Mouse (Mus musculus): ENCODE measurements around the gene Ddah2. TPM values are rescaled to one million over a fixed set of nuclear protein-coding genes. Genes with fewer than 3 reads are reported as not detected.
A peak's percentile ranks its signal among the peaks of the same experiment; 100 is the strongest.

Ddah2 gene
- total and polyA plus RNA-seq, 2 experiments from 2014 or later, result 204 to 210 TPM

DNA sequence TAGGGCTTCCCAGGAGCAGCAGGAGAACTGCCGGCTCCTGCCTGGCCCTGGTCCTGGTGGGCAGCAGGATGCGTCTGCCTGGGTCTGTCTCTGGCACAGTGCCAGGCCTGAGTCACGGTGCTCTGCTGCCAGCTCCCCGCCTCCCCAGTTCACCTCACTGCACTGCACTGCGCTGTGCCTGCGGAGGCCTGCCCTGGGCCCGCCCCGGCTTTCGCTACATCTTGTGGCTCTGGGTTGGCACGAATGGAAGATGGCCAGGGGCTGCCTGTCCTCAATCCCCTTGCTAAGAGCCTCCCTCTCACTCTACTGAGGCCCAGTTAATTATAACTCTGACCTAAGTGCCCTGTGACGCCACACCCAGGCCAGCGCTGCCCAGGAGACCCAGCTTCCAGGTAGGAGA lies 42.5 kb upstream of the Ddah2 start, which contains the start of gene Vwa7:
Gene Vwa7, plus strand, starts transcription at position 204 of the 400 bp plus-strand sequence.
- Histone ChIP-seq H3K9ac (replicated peaks; ENCODE audit: low read length, poor library complexity, severe bottlenecking) (no peak within 1 kb of the TSS), H3K4me3 (ENCODE audit: low read depth, low read length) (no peak within 1 kb of the TSS), H3K27me3 (ENCODE audit: insufficient read depth, low read length) (no peaks in the 10 kb centered on the region), H3K27ac (ENCODE audit: low read depth, low read length) (no peak within 1 kb of the TSS), H3K36me3 (ENCODE audit: insufficient read depth, low read length) (peaks cover 50% of the 10 kb centered on the region), H3K4me1 (ENCODE audit: insufficient read depth, low read length) (no peaks in the 10 kb centered on the region), H3K9me3 (ENCODE audit: low read length) (no peaks in the 10 kb centered on the region), H3K4me2 (ENCODE audit: low read depth, low read length, poor library complexity, severe bottlenecking) (no peak within 1 kb of the TSS)
- ATAC-seq (ENCODE audit: low FRiP score) (peak; percentile 25; the same call in 1 of the 2 replicates), DNase-seq (ENCODE audit: low spot score) (peak; percentile 72)
- WGBS, result 50% methylated on average over 12 of the region's 12 CpGs
- TF ChIP-seq CTCF (IDR thresholded peaks at IDR 0.05), result no peak

GRCm38 (mm10) chr17:35016791-35017705 lies 41.8 kb upstream of the Ddah2 start:
- H3K4me3 ChIP-seq (ENCODE audit: low read depth, low read length), result no peak overlapping the region
- no peak for DNase-seq (ENCODE audit: low spot score)
- no peaks in the 10 kb centered on the region for H3K9me3 ChIP-seq (ENCODE audit: low read length)
- WGBS, result 82% methylated on average over 10 of the region's 10 CpGs
- no peak overlapping the region for H3K27ac ChIP-seq (ENCODE audit: low read depth, low read length)
- H3K36me3 ChIP-seq (ENCODE audit: insufficient read depth, low read length), result peaks cover 43% of the 10 kb centered on the region
- no peaks in the 10 kb centered on the region for H3K4me1 ChIP-seq (ENCODE audit: insufficient read depth, low read length)
- no peak overlapping the region for H3K9ac ChIP-seq (replicated peaks; ENCODE audit: low read length, poor library complexity, severe bottlenecking)
- ATAC-seq (ENCODE audit: low FRiP score), result no peak
- no peak for TF ChIP-seq CTCF (IDR thresholded peaks at IDR 0.05)
- no peak overlapping the region for H3K4me2 ChIP-seq (ENCODE audit: low read depth, low read length, poor library complexity, severe bottlenecking)
- no peaks in the 10 kb centered on the region for H3K27me3 ChIP-seq (ENCODE audit: insufficient read depth, low read length)

DNA sequence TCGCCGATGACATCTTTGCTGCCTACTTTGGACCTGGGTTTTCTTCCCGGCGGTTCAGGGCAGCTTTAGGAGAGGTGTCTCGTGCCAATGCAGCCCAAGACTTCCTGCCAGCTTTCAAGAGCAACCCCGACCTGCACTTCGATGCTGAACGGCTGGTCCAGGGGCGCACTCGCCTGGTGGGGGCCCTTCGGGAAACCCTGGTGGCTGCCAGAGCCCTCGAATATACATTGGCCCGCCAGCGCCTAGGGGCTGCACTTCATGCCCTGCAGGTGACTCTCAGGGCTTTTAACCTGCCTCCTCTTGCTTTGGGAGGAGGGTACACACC lies 41.2 kb upstream of the Ddah2 start:
- no peak overlapping the region for H3K27ac ChIP-seq (ENCODE audit: low read depth, low read length)
- DNase-seq (ENCODE audit: low spot score), result no peak
- no peak for ATAC-seq (ENCODE audit: low FRiP score)
- H3K36me3 ChIP-seq (ENCODE audit: insufficient read depth, low read length), result peaks cover 37% of the 10 kb centered on the region
- H3K27me3 ChIP-seq (ENCODE audit: insufficient read depth, low read length), result no peaks in the 10 kb centered on the region
- no peak overlapping the region for H3K4me3 ChIP-seq (ENCODE audit: low read depth, low read length)
- WGBS, result 72% methylated on average over 14 of the region's 14 CpGs
- TF ChIP-seq CTCF (IDR thresholded peaks at IDR 0.05), result no peak
- H3K9ac ChIP-seq (replicated peaks; ENCODE audit: low read length, poor library complexity, severe bottlenecking), result no peak overlapping the region
- no peaks in the 10 kb centered on the region for H3K4me1 ChIP-seq (ENCODE audit: insufficient read depth, low read length)
- H3K4me2 ChIP-seq (ENCODE audit: low read depth, low read length, poor library complexity, severe bottlenecking), result no peak overlapping the region
- no peaks in the 10 kb centered on the region for H3K9me3 ChIP-seq (ENCODE audit: low read length)

- no peak for ATAC-seq (ENCODE audit: low FRiP score)
- TF ChIP-seq CTCF (IDR thresholded peaks at IDR 0.05), result no peak
Measured at GRCm38 (mm10) chr17:35018171-35018570, 40.7 kb upstream of the Ddah2 start.

DNA sequence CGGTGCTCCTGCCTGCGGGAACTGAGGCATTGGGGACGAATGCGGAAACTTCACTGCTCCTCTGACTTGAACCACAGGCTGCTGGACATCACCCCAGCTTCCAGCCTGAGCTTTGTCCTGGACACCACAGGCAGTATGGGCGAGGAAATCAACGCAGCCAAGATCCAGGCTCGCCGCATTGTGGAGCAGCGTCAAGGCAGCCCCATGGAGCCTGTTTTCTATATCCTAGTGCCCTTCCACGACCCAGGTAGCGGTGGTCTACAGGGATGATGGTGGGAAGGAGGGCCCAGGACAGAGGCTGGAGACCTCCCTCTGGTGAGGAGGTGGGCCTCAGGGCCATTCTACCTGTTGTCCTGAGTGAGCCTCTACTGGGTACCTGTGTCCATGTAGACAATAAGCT lies 38.9 kb upstream of the Ddah2 start:
- Histone ChIP-seq H3K4me1 (ENCODE audit: insufficient read depth, low read length) (no peaks in the 10 kb centered on the region), H3K4me3 (ENCODE audit: low read depth, low read length) (no peak overlapping the region), H3K9ac (replicated peaks; ENCODE audit: low read length, poor library complexity, severe bottlenecking) (no peak overlapping the region), H3K27me3 (ENCODE audit: insufficient read depth, low read length) (no peaks in the 10 kb centered on the region), H3K36me3 (ENCODE audit: insufficient read depth, low read length) (peaks cover 16% of the 10 kb centered on the region), H3K4me2 (ENCODE audit: low read depth, low read length, poor library complexity, severe bottlenecking) (no peak overlapping the region), H3K9me3 (ENCODE audit: low read length) (no peaks in the 10 kb centered on the region), H3K27ac (ENCODE audit: low read depth, low read length) (no peak overlapping the region)
- ATAC-seq (ENCODE audit: low FRiP score) (no peak), DNase-seq (ENCODE audit: low spot score) (no peak)
- 78% methylated on average over 11 of the region's 11 CpGs for WGBS
- TF ChIP-seq CTCF (IDR thresholded peaks at IDR 0.05), result no peak

More at GRCm38 (mm10) chr17:35018171-35018570, 40.7 kb upstream of the Ddah2 start:
- Histone ChIP-seq H3K27me3 (ENCODE audit: insufficient read depth, low read length) (no peaks in the 10 kb centered on the region), H3K9ac (replicated peaks; ENCODE audit: low read length, poor library complexity, severe bottlenecking) (no peak overlapping the region), H3K9me3 (ENCODE audit: low read length) (no peaks in the 10 kb centered on the region), H3K4me3 (ENCODE audit: low read depth, low read length) (no peak overlapping the region), H3K27ac (ENCODE audit: low read depth, low read length) (no peak overlapping the region), H3K4me1 (ENCODE audit: insufficient read depth, low read length) (no peaks in the 10 kb centered on the region), H3K36me3 (ENCODE audit: insufficient read depth, low read length) (peaks cover 32% of the 10 kb centered on the region), H3K4me2 (ENCODE audit: low read depth, low read length, poor library complexity, severe bottlenecking) (no peak overlapping the region)
- DNase-seq (ENCODE audit: low spot score), result no peak
- WGBS, result 86% methylated on average over 3 of the region's 3 CpGs

DNA sequence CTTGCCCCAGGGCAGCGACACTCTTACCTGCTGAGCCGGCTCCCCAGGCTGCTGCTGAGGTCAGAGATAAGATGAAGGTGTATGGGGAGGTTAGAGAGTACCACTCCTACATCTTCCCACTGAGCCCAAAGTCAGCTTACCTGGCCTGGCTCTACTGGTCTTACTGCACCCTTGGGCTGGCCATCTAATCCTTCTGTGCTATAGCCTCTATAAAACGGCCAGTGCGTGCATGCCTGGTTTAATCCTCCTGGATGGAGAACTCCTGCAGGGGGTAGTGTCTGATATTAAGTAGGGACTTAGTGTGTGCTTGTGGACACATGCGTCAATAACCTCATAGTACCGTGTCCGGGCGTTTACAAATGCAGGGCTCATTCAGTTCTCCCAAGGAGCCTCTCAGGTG lies 38.3 kb upstream of the Ddah2 start:
- Histone ChIP-seq H3K27me3 (ENCODE audit: insufficient read depth, low read length) (no peaks in the 10 kb centered on the region), H3K4me1 (ENCODE audit: insufficient read depth, low read length) (no peaks in the 10 kb centered on the region), H3K9ac (replicated peaks; ENCODE audit: low read length, poor library complexity, severe bottlenecking) (no peak overlapping the region; the same call in 1 of the 2 replicates), H3K9me3 (ENCODE audit: low read length) (no peaks in the 10 kb centered on the region), H3K4me2 (ENCODE audit: low read depth, low read length, poor library complexity, severe bottlenecking) (no peak overlapping the region), H3K4me3 (ENCODE audit: low read depth, low read length) (no peak overlapping the region), H3K27ac (ENCODE audit: low read depth, low read length) (no peak overlapping the region), H3K36me3 (ENCODE audit: insufficient read depth, low read length) (peaks cover 10% of the 10 kb centered on the region)
- ATAC-seq (ENCODE audit: low FRiP score), result no peak
- WGBS, result 82% methylated on average over 8 of the region's 8 CpGs
- no peak for TF ChIP-seq CTCF (IDR thresholded peaks at IDR 0.05)
- DNase-seq (ENCODE audit: low spot score), result no peak

All from midbrain, postnatal 0 days (tissue).